In genomic region chr6:42671767-42672166, GRCm38 (mm10) we compare ENCODE assay signal across 19 mouse cellular contexts. TPM values are rescaled to one million over a fixed set of nuclear protein-coding genes. Genes with fewer than 3 reads are reported as not detected.
DNase-seq lines count a peak whose midpoint lies in the region; ATAC-seq and TF ChIP-seq lines count a peak whose summit lies in the region.
"Had no signal": no experiment of that assay in that cellular context is flagged by ENCODE, and none has a peak within 500 bp of the region (broad histone marks: within the 10 kb centered on the region; RNA-seq: fewer than 3 reads in every experiment).

No protein-coding gene starts in this region.

- H3K4me2 ChIP-seq in intestine, embryonic 14.5 days (ENCODE audit: low read length), result no peak overlapping the region
- H3K4me2 ChIP-seq in intestine, embryonic 15.5 days (replicated peaks), result no peak overlapping the region
- no peak overlapping the region for H3K4me2 ChIP-seq in intestine, postnatal 0 days (replicated peaks; ENCODE audit: low read depth)
- no peak overlapping the region for H3K4me2 ChIP-seq in hindbrain, embryonic 16.5 days (ENCODE audit: low read length)
- H3K4me2 ChIP-seq: embryonic facial prominence, embryonic 12.5 days; forebrain, embryonic 13.5 days; forebrain, embryonic 15.5 days had no signal

- peaks cover 65% of the 10 kb centered on the region for H3K36me3 ChIP-seq in intestine, embryonic 14.5 days (ENCODE audit: control insufficient read depth, insufficient read depth, low read length)
- H3K36me3 ChIP-seq in intestine, embryonic 15.5 days, result peaks cover 26% of the 10 kb centered on the region
- H3K36me3 ChIP-seq in intestine, postnatal 0 days (ENCODE audit: control insufficient read depth, insufficient read depth), result peaks cover 35% of the 10 kb centered on the region
- H3K36me3 ChIP-seq in hindbrain, embryonic 16.5 days (ENCODE audit: control insufficient read depth, insufficient read depth, low read length), result peaks cover 44% of the 10 kb centered on the region

- intact Hi-C loops in heart, postnatal 25 days (cut with DNase I), result no loop called here

- H3K27ac ChIP-seq in intestine, embryonic 14.5 days (ENCODE audit: low read depth), result no peak overlapping the region
- H3K27ac ChIP-seq in intestine, embryonic 15.5 days, result no peak overlapping the region
- H3K27ac ChIP-seq in intestine, postnatal 0 days (ENCODE audit: low read depth, low read length), result no peak overlapping the region
- no peak overlapping the region for H3K27ac ChIP-seq in hindbrain, embryonic 16.5 days (ENCODE audit: low read depth, low read length)
- H3K27ac ChIP-seq: embryonic facial prominence, embryonic 10.5 days; embryonic facial prominence, embryonic 12.5 days; forebrain, embryonic 13.5 days; forebrain, embryonic 15.5 days had no signal

- H3K4me3 ChIP-seq in intestine, embryonic 14.5 days (ENCODE audit: low read depth, low read length), result no peak overlapping the region
- no peak overlapping the region for H3K4me3 ChIP-seq in intestine, embryonic 15.5 days (replicated peaks)
- no peak overlapping the region for H3K4me3 ChIP-seq in intestine, postnatal 0 days (ENCODE audit: low read depth, low read length)
- H3K4me3 ChIP-seq in hindbrain, embryonic 16.5 days (ENCODE audit: low read length), result no peak overlapping the region
- H3K4me3 ChIP-seq: embryonic facial prominence, embryonic 10.5 days; embryonic facial prominence, embryonic 12.5 days; forebrain, embryonic 13.5 days; forebrain, embryonic 15.5 days had no signal

- H3K27me3 ChIP-seq in intestine, embryonic 14.5 days (replicated peaks; ENCODE audit: control insufficient read depth, insufficient read depth, low read length), result no peaks in the 10 kb centered on the region
- H3K27me3 ChIP-seq in intestine, embryonic 15.5 days (replicated peaks), result no peaks in the 10 kb centered on the region
- H3K27me3 ChIP-seq in intestine, postnatal 0 days (replicated peaks; ENCODE audit: control insufficient read depth, insufficient read depth, low read length), result no peaks in the 10 kb centered on the region
- H3K27me3 ChIP-seq in hindbrain, embryonic 16.5 days (replicated peaks; ENCODE audit: control insufficient read depth, insufficient read depth, low read length), result no peaks in the 10 kb centered on the region
- H3K27me3 ChIP-seq: embryonic facial prominence, embryonic 12.5 days; forebrain, embryonic 13.5 days; forebrain, embryonic 15.5 days had no signal

- no peak overlapping the region for H3K9ac ChIP-seq in intestine, embryonic 14.5 days (ENCODE audit: low read length)
- H3K9ac ChIP-seq in intestine, embryonic 15.5 days, result no peak overlapping the region
- H3K9ac ChIP-seq in intestine, postnatal 0 days (ENCODE audit: low read depth, low read length), result no peak overlapping the region
- H3K9ac ChIP-seq in hindbrain, embryonic 16.5 days (ENCODE audit: low read depth, low read length), result no peak overlapping the region
- H3K9ac ChIP-seq: embryonic facial prominence, embryonic 12.5 days; forebrain, embryonic 13.5 days; forebrain, embryonic 15.5 days had no signal

- peak; percentile 71 for ATAC-seq in intestine, embryonic 14.5 days (replicated peaks; ENCODE audit: low FRiP score, low TSS enrichment, low read depth)
- ATAC-seq in intestine, embryonic 15.5 days, result peak; percentile 90
- ATAC-seq in intestine, postnatal 0 days, result peak; percentile 56; the same call in 1 of the 2 replicates
- ATAC-seq in hindbrain, embryonic 16.5 days, result no peak
- ATAC-seq: forebrain, embryonic 13.5 days; forebrain, embryonic 15.5 days had no signal

- no peak for DNase-seq in intestine, embryonic 14.5 days (ENCODE audit: low spot score)
- DNase-seq in heart, postnatal 25 days (ENCODE audit: low spot score), result no peak
- DNase-seq in thymus, adult 18-20 months, result no peak
- DNase-seq: adrenal gland, adult 2 months; adrenal gland, postnatal 10 days; adrenal gland, postnatal 25 days; cerebellum, adult 11-12 months; cerebellum, adult 2 months; cerebellum, adult 9-10 months; cerebellum, postnatal 10 days; cerebellum, postnatal 25 days had no signal

- H3K4me1 ChIP-seq in intestine, embryonic 14.5 days (replicated peaks; ENCODE audit: control insufficient read depth, insufficient read depth, low read length), result no peaks in the 10 kb centered on the region
- H3K4me1 ChIP-seq in intestine, embryonic 15.5 days (replicated peaks), result no peaks in the 10 kb centered on the region
- H3K4me1 ChIP-seq in intestine, postnatal 0 days (replicated peaks; ENCODE audit: control insufficient read depth, insufficient read depth, low read length), result no peaks in the 10 kb centered on the region
- no peaks in the 10 kb centered on the region for H3K4me1 ChIP-seq in hindbrain, embryonic 16.5 days (ENCODE audit: control insufficient read depth, insufficient read depth, low read depth, low read length)
- H3K4me1 ChIP-seq: embryonic facial prominence, embryonic 10.5 days; embryonic facial prominence, embryonic 12.5 days; forebrain, embryonic 13.5 days; forebrain, embryonic 15.5 days had no signal

- no peak for TF ChIP-seq CTCF in intestine, postnatal 0 days (IDR thresholded peaks at IDR 0.05; ENCODE audit: low read depth)

- H3K9me3 ChIP-seq in intestine, embryonic 14.5 days (ENCODE audit: control insufficient read depth, low read length), result no peaks in the 10 kb centered on the region
- H3K9me3 ChIP-seq in intestine, embryonic 15.5 days, result no peaks in the 10 kb centered on the region
- H3K9me3 ChIP-seq in intestine, postnatal 0 days (ENCODE audit: control insufficient read depth), result no peaks in the 10 kb centered on the region
- H3K9me3 ChIP-seq in hindbrain, embryonic 16.5 days (ENCODE audit: control insufficient read depth, low read length), result no peaks in the 10 kb centered on the region
- H3K9me3 ChIP-seq: embryonic facial prominence, embryonic 10.5 days; embryonic facial prominence, embryonic 12.5 days; forebrain, embryonic 13.5 days; forebrain, embryonic 15.5 days had no signal

- WGBS in intestine, embryonic 14.5 days, result 79% methylated on average over 1 of the region's 1 CpGs
- WGBS in intestine, embryonic 15.5 days, result 69% methylated on average over 1 of the region's 1 CpGs
- WGBS in intestine, postnatal 0 days, result 28% methylated on average over 1 of the region's 1 CpGs
- 95% methylated on average over 1 of the region's 1 CpGs for WGBS in hindbrain, embryonic 16.5 days

RNA-seq across cellular contexts. Expression of gene Tcaf2, which starts 26.7 kb away (rescaled TPM):
- polyA plus RNA-seq in intestine, embryonic 14.5 days (2014; fragmentation: Nextera tagmentation; extraction: Ambion mirVana), result 3.4 and 3.5 TPM in 2 replicates
- 6.0 and 6.4 TPM in 2 replicates for polyA plus RNA-seq in intestine, embryonic 15.5 days (2015; fragmentation: Nextera tagmentation; extraction: Ambion mirVana)
- polyA plus RNA-seq in intestine, postnatal 0 days (2015; fragmentation: Nextera tagmentation; extraction: Ambion mirVana), result 2.4 and 3.4 TPM in 2 replicates
- 2.2 and 2.6 TPM in 2 replicates for polyA plus RNA-seq in hindbrain, embryonic 16.5 days (2015; fragmentation: Nextera tagmentation; extraction: Ambion mirVana)
- total RNA-seq in heart, postnatal 25 days (2021), result 1 to 10 TPM; 3.3 to 3.6 TPM
- total RNA-seq: MEL had no signal

RNA-seq across cellular contexts. Expression of gene Tcaf1, which starts 38.1 kb away (rescaled TPM):
- 77.1 and 85.5 TPM in 2 replicates for polyA plus RNA-seq in intestine, embryonic 14.5 days (2014; fragmentation: Nextera tagmentation; extraction: Ambion mirVana)
- 55.7 and 57.7 TPM in 2 replicates for polyA plus RNA-seq in intestine, embryonic 15.5 days (2015; fragmentation: Nextera tagmentation; extraction: Ambion mirVana)
- polyA plus RNA-seq in intestine, postnatal 0 days (2015; fragmentation: Nextera tagmentation; extraction: Ambion mirVana), result 18.6 and 19.9 TPM in 2 replicates
- polyA plus RNA-seq in hindbrain, embryonic 16.5 days (2015; fragmentation: Nextera tagmentation; extraction: Ambion mirVana), result 214 and 216 TPM in 2 replicates
- total RNA-seq in heart, postnatal 25 days (2021), result 10 to 100 TPM; 12.3 to 15.9 TPM
- total RNA-seq: MEL had no signal
